Mouse (Mus musculus) heart, adult 2 months (tissue): ENCODE results near the gene Atg2a.
"Not testable (repeated sequence)": the region's sequence is repeated elsewhere in the genome, so short reads cannot be mapped to it uniquely, and the experiment has no call there.

Experiments
- CTCF ChIP-seq: fragments of 200-600 bp; IDR thresholded peaks from 2 replicates; pipeline ENCODE4 v1.8.1; 2022; ENCODE audit warnings: antibody characterized with exemption, mild to moderate bottlenecking, moderate library complexity
- EP300 ChIP-seq: fragments of 200-500 bp; IDR thresholded peaks from 2 replicates; pipeline ENCODE4 v1.6.1; 2011; ENCODE audit warnings: low read depth, low read length, control low read depth; ENCODE audit not compliant: insufficient read depth
- POLR2A ChIP-seq: fragments of 200-500 bp; IDR thresholded peaks from 2 replicates; pipeline ENCODE4 v1.6.1; 2011; ENCODE audit warnings: mild to moderate bottlenecking, low read depth, low read length, control low read depth; ENCODE audit not compliant: insufficient read depth

GRCm38 (mm10) chr19:6311783-6312182, 70.3 kb downstream of the Atg2a start:
- not testable (repeated sequence) for TF ChIP-seq POLR2A, CTCF, EP300
